Mouse (Mus musculus): ENCODE measurements around the gene Slc25a31. TPM values are rescaled to one million over a fixed set of nuclear protein-coding genes. Genes with fewer than 3 reads are reported as not detected.

Slc25a31 gene
- not detected for total RNA-seq (2021)
- long read RNA-seq, experiment 1 = 0 reads
- long read RNA-seq, experiment 2 = 0 reads

DNA sequence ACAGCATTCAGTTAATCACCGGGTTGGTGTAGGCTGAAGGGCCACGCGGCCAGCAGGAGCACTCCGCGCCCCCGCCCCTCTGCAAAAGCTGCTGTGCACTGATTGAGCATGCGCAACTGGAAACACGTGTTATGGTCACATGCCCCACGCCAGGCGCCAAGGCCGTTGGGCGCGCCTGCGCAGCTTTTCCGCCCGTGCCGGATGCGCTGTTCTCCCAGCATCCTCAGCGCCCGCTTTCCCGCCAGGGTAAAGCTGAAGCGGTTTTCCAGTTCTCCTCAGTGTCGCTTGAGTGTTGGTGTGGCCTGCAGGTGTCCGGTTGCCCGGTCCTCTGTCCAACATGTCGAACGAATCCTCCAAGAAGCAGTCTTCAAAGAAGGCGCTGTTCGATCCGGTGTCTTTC is at the start of gene Slc25a31:
TSS of gene Slc25a31 (plus strand) at position 201 of the 400 bp plus-strand sequence.
- no peak for DNase-seq

DNA sequence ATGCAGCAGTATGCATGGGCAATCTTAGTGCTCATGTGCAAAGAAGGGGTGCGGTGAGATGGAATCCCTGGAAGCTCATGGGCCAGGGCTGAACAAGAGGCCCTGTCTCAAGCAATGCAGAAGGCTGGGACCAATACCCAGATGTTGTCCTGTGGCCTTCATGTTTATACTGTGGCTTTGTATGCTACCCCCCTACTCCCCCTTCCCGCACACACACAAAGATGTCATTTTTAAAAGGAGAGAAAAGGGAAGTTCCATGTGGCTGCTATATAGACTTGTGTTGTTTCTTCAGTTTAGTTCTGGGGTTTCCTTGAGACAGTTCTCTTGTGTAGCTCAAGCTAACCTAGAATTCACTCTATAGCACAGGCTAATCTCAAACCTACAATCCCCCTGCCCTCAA is 48.4 kb upstream of the Slc25a31 start:
- DNase-seq = no peak

DNA sequence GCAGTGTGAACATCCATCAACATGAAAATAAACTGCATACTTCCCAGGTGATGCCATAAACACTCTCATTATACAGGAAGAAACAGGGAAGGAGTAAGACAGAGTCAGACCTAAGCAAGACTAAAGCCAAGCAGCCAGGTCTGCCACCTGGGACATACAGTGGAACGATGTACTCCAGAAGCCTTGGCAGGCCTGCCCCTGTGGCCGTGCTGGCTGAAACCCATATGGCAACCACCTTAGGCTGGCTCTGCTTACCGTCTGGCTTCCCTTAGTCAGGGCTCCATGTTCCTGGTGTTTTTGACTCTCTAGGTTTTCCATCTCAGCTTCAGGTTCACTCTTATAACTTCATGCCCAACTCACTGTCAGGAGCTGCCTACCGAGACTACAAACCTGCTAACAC is 42.5 kb upstream of the Slc25a31 start:
- DNase-seq = peak; percentile 31

DNA sequence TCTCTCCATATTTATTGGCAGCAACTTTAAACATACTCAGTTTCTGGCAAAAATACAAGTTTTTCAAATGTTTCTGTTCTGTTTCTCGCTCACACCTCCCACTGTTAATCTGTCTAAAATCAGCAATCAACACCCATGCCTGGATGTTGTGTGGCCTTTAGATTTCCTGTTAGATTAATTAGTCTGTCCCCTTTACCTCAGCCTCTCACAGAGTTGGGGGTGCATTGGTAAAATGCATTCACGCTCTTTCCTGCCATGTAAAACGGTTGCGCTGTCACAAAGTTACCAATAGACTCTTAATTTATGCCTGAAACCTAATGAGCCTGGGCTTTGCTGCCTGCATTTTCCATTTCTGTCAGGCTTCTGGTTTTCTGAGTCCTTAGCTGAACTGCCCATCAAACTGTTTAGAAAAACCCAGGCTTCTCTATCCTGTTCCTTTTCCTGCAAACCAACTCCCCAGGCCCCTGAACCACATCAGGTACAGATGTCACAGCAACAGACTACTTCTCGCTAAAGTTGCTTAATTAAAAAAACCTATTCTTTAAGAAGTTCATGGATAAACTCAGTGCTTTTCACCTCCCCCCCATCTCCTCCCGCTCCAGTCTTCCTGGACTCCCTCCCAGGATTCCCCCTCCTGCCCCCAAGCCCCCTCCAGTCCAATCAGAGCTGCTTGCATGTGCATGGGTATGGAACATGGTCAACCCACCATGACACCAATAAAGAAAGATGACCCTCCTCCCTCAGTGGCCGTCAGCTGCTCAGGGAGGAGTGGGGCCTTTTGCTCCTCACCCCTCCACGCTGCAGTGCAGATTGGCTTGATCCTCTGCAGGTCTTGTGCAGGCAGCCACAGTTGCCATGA is 41.6 kb upstream of the Slc25a31 start:
- DNase-seq = no peak

DNA sequence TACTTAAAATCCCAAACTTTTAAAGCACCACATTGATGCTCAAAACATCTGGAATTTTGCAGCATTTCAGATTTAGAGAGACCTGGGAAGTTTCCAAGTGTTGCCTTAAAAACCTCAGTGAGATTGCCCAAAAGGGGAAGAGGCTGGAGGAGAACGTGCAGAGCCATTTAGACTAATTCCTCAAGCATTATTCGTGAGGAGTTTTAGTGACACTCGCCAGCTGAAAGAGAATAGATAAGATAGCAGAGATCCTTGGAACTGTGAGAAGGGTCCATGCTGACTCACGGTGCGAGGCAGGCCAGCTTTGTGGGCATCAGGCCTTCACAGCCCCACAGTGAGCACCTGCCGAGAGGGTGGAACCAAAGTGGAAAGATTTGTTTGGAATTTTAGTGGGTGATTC is 39.8 kb upstream of the Slc25a31 start:
- no peak for DNase-seq

DNA sequence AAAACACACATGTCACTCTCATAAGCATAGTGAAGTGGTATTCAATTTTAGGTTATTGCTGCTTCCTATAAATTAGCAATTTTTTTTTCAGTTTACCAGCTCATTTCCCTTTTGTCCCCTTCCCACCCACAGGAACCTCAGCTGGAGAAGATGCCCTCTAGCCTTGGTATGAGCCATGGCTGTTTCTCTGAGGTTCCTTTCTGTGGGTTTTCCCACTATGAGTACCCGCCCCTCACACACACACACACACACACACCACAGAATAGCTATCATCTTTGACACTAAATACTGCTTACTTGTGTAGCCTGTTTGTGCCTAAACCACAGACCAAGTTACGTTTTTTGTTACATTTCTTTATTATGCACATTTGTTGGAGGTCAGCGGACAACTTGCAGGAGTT is 39.3 kb upstream of the Slc25a31 start:
- DNase-seq = no peak

DNA sequence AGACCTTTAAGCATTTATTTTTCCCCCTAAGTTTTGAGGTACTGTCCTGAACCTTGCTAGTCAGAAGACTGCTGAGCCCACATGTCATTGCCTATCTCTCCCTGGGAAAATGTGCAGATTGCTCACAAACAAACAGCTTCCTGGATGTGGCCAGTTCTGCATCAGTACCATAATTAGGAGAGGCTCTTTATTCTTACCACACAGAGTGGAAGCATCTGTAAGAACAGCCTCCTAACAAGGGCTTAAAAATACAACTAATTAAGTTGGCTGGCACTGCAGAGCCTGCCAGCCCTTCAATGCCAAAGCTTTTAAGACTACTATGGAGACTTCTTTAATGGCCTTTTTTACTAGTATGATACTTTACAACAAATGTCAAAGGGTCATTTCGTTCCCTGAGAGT is 35.1 kb upstream of the Slc25a31 start:
- DNase-seq = no peak

DNA sequence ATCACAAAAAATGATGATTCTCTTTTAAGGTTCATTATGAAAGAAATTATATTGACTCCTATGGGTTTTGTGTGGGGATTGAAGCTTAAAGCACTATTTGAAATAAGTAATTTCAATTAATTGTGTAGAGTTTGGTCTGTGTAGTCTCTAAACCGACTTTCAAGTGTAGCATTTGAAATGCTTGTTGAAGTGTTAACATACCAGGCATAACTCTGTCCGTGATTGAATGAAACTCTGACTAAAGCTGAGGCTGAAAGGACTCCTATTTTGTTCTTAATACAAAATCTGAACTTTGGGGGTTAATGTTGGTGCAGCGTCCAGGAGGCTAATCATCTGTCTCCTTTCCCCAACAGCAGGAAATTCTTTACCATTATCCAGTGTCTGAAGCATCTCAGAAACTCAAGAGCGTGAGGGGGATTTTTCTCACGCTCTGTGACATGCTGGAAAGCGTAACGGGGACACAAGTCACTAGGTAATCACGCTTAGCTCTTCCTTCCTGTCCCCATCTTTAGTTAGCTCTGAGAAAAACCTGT is 33.7 kb upstream of the Slc25a31 start:
- no peak for DNase-seq

DNA sequence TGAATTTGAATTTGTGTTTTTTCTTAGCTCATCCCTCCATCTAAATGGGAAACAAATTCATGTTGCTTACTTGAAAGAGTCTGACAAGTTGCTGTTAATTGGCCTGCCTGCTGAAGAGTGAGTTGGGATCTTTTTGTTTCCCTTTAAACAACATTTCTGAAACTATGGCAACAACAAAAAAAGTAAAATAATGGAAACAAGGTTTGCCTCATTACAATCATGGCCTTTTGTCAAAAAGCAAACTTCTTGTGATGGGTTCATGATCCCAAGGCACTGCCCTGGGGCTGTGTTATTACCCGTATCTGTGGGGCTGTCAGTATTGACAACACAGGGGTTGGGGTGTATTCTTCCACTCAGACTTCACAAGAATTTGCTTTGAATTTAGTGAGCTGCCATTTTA is 29.8 kb upstream of the Slc25a31 start:
- no peak for DNase-seq

DNA sequence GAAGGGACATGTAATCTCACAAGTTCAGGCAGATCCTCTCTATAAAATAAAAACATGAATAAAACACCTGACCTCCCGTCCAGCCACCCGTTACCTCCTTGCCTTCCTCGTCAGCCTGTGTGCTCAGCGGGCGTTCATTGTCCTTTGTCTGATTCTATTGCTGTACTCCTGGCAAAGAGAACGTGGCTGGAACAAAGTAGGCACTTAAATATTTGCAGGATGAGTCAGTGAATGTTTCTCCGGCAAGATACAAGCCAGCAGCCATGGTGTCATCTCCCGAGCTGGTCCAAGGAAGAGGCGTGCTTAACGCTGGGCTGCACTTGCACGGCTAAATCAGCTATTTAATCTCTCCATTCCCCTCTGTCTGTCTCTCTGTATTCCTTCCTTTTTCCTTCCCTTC is 26.3 kb upstream of the Slc25a31 start:
- DNase-seq = peak; percentile 26

DNA sequence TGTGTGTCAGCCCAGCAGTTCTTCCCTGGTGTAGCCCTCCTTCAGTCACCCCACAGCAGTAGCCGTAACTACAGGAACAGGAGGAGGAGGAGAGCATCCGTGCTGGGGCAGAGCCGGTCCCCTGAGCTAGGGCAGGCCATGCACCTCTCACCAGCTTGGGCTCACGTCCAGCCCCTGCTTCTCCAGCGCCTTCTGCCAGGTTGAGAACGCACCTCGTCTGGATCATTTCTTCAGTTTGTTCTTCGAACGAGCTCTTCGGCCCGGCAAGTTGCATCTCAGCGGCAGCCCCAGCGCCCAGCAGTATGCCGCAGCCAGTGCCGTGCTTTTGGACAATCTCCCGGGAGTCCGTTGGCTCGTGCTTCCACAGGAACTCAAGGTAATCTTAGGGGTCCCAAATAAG is 25.5 kb upstream of the Slc25a31 start:
- peak; percentile 12 for DNase-seq

DNA sequence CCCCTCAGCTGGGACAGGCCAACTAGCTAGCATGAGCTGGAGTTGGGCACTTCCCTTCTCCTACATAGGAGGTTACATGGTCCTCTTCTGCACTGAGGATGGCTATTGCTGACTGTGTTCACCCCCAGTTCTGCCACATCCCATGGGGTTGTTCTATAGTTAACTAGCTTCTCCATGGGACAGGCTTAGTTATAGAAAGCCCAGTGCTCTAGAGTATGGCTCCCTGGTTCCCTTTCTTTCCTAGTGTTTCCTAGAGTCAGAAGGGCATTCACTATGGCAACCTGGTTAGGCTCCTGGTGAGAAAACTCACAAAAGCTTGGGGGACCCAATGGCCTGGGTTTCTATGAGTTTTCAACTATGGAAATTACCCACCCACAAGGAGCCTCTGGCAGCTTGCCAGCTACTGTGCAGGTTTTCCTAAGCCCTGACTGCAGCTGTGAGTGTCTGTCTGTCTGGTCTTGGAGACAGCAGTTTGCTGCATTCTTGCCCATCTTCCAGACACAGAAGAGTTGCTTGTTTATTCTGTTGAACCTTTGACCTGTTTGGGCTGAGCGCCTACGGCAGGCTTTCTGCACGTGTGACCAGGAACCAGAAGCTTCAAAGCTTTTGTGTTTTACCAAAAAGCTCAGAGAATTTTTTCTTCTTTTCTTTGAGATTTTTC is 22.7 kb upstream of the Slc25a31 start:
- DNase-seq = peak; percentile 44

DNA sequence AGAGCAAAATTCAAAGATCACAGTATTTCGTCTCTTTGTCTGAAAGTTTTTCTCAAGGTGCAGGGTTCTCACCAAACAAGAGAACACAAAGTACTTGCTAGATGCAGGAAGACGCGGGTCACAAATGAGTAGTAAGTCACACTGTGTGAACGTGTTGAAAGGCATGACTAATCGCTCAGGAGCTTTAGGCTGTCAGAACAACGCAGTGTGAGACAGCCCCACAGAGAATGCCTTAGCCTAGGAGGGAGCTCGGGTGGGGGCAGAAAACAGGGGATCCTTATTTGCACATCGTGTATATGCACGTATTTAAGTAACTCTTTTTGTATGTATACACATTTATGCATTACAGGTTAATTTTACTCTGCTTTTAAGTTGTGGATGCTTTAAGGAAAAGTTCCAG is 21.8 kb upstream of the Slc25a31 start:
- DNase-seq = no peak

DNA sequence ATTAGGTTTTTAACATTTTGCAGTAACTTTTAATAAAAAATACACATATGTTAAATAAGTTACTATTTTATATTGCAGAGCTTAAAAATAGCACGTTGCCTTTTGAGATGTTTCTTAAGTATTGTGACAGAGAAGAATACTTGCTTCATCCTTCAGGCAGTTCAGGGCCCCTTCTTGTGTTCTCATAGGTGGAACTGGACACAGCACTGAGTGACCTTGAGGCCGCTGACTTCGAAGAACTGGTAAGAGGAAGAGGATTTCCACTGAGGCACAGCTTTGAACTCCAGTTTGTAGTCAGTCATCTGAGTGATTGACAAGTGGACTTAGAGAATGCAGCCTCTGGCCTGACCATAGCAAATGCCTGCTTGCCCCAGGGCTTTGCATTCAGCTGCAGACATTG is 21.1 kb upstream of the Slc25a31 start:
- DNase-seq = no peak

DNA sequence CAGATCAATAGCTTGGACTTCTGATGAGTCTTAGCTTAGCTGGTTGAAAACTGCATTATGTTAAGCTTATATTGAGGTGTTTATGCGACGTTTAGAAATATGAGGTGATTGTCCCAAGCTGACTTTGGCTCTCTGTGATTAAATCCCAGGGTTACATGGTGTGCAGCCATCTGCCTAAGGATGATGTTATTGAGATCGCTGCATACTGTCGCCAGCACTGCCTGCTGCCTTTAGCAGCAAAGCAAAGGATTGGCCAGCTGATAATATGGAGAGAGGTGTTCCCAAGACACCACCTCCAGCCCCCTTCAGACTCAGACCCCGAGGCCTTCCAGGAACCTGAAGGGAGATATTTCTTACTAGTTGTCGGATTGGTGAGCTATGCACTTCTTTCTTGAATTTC is 17.1 kb upstream of the Slc25a31 start:
- no peak for DNase-seq

DNA sequence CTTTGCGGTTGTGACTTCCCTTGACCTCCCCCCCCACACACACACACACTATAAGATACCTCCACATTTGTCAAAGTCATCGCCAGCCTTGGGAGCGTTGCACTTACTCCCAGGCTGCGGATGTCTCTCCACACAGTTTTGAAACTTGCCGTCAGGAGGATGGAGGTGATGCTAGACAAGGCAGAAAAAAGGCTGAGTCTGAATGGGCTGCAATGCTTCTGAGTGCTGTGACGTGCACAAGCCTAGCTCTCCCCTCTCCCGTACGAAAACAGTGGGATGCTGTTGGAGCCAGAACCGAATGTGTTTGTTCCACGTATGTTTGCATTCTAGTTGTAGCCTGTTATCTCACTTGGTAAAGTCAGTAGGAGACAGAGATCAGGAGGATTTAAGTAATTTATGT is 15.2 kb upstream of the Slc25a31 start:
- DNase-seq = no peak

DNA sequence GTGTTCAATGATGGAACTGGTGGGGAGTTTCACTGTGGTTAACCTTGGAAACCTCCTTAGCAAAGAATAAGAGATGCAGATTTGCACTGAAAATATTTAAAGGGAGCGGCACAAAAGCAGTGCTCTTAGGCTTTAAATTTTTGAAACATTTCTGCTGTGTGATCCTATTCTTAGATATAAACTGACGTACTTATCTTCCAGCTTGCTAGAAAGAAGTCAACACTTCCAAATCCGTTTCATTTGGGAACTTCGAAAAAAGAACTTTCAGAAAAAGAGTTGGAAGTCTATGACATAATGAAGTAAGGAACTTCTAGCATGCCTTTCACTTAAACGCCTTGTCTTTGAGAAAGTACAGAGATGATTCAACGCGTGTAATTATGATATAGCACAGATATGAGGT is 14.7 kb upstream of the Slc25a31 start:
- DNase-seq = no peak

DNA sequence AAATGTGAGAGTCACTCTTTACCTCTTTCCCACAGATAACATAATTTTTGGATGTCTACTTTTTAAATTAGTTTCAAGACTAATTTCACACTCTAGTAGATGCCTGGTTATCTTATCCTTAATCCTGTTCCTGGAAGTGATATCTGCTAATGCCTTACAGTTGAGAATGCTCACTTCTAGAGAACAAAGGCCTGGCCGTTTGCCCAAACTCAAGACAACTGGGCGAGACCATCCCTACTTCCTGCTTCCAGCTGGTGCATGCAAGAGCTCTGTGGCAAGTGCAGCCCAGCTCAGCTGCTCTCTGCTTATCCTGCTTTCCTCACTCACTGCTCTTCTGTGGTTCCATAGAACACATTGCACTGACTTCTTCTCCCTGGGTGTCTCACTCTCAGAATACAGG is 14.2 kb upstream of the Slc25a31 start:
- DNase-seq = peak; percentile 45

DNA sequence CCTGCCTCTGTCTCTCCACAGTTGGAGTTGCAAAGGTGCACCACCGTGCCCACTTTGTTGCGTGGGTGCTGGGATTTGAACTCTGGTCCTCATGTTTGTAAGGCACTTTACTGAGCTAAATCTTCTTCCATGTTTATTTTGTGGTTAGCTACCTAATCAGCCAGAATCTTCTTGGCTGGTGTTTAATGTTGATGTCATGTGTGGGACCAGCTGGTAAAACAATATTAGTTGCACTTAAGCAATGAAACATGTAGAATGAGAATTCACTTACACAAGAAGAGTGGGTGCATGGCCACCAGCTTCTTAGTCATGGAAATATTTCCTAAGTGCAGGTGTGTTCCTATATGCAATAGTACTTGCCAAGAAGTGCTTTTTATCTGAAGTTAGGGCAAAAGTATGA is 13.5 kb upstream of the Slc25a31 start:
- no peak for DNase-seq

DNA sequence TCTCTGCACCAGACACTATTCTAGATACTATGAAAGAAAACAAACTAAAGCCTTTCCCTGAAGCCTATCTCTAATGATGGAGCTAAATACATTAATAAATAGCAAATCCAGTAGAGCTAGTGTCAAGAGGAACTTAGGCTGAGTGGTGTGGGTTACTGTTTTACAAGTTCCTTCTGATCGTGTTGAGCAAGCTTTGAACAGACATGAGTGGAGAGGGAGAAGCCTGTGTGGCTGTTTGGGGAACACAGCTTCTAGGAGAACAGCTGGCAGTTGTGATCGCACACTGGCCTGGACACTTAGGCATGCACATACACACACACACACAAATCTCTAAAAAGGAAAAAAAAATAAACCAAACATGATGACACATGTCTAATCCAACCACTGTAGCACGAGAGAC is 9.8 kb upstream of the Slc25a31 start:
- no peak for DNase-seq

DNA sequence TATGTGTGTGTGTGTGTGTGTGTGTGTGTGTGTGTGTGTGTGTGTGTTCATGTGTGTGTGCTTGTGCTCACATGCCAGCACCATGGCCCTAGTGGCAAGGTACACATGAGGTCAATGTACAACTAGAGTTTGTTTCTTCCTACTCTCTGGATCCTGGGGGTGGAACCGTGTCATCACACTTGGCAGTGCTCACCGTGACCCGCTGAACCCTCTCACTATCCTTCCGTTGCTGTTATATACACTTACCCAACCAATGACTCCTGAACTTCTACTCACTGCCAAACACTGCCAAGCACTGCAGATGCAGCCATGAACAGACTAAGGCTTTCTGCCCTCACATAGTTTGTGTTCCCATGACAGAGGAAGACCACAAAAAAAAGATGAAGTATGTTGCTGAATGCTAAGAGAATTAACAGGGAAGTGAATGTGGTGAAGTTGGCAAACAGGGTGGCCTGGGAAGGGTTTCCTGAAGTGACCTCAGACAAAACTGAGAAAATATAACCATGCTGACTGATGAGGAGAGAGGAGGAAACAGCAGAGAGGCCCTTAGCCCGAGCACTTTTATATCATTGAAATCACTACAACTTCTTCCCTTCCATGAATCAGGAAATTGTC is 3.7 kb upstream of the Slc25a31 start:
- no peak for DNase-seq

DNA sequence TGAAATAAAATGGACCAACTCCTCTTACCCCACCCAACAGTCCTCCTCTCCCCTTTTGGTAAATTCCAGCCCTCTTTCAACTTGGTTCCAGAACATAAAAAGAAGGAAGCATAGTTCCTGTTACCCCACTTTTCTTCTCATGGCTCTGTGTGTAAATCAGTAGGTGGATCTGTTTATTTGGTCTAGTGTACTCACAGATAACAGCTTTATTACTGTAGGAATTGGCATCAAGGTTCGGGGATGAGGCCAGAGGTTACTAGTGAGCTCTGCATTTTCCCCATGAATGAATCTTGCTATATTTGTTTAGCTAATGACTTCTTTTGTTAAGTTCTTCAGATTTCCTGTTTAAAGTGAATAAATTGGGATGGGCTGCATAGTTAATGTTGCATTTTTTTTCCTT is 7.4 kb downstream of the Slc25a31 start:
- no peak for DNase-seq

DNA sequence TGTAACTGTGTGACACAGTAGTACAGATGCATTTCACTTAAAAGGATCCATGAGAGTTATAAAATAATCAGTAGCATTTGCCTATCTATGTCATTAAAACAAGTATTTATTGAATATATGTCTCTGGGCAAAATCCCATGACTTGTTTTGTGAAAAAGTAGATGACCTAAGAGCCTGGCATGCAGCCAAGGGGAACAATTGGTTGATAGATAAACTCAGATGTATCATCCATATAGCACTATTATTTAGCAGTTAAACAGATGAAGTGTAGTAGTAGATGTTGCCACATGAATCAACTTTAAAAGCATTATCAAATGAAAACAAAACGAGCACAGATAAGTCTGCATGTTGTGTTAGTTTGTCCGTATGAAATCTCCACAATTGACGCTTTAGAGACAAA is 10.4 kb downstream of the Slc25a31 start:
- no peak for DNase-seq
